Mouse (Mus musculus): ENCODE measurements at regions not wholly inside any gene's neighbourhood (a gene's known extent, or its start where the extent isn't known, plus 50 kb on each side); places are given as distances from the start of the nearest gene placed in this dataset.
A peak's percentile ranks its signal among the peaks of the same experiment; 100 is the strongest.

GRCm38 (mm10) chr10:83897558-83897957 is 174.9 kb downstream of the 1500009L16Rik start:
- Histone ChIP-seq H3K9me3 (no peaks in the 10 kb centered on the region), H3K9ac (no peak overlapping the region)
- ATAC-seq (ENCODE audit: extremely low read depth, insufficient number of reproducible peaks, low FRiP score, low TSS enrichment): no peak

DNA sequence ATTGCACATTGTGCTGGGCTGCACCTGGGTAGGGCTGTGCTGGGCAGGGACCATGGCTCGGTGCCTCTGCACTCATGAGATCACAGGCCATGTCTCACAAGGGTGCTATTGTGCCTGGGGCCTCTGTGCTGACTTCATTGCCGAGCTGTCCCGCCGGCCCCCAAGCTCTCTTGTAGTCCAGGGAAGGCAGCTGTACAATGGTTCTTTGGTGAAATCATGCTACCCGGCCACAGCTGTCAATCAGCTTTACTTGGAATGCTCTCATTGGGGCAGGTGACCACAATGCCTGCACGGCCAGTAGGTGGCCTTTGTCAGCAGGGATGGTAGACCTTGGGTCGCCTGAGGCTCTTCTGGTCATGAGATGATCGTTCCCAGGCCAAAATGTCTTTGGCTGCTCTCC is 184.1 kb downstream of the 1500009L16Rik start:
- no peak overlapping the region for H3K27ac ChIP-seq (replicated peaks)
- H3K4me1 ChIP-seq: no peaks in the 10 kb centered on the region
- H3K9me3 ChIP-seq: no peaks in the 10 kb centered on the region
- H3K9ac ChIP-seq: no peak overlapping the region
- H3K27me3 ChIP-seq (replicated peaks): no peaks in the 10 kb centered on the region
- H3K4me3 ChIP-seq: no peak overlapping the region
- H3K4me2 ChIP-seq: no peak overlapping the region
- 63% methylated on average over 8 of the region's 8 CpGs for WGBS
- ATAC-seq (ENCODE audit: extremely low read depth, insufficient number of reproducible peaks, low FRiP score, low TSS enrichment): no peak
- H3K36me3 ChIP-seq: no peaks in the 10 kb centered on the region

More at GRCm38 (mm10) chr10:83897558-83897957, 174.9 kb downstream of the 1500009L16Rik start:
- no peaks in the 10 kb centered on the region for H3K36me3 ChIP-seq
- no peaks in the 10 kb centered on the region for H3K27me3 ChIP-seq (replicated peaks)
- no peak overlapping the region; the same call in 1 of the 2 replicates for H3K27ac ChIP-seq (replicated peaks)
- H3K4me1 ChIP-seq: peaks cover 47% of the 10 kb centered on the region
- H3K4me3 ChIP-seq: no peak overlapping the region
- 77% methylated on average over 6 of the region's 6 CpGs for WGBS
- no peak overlapping the region for H3K4me2 ChIP-seq

DNA sequence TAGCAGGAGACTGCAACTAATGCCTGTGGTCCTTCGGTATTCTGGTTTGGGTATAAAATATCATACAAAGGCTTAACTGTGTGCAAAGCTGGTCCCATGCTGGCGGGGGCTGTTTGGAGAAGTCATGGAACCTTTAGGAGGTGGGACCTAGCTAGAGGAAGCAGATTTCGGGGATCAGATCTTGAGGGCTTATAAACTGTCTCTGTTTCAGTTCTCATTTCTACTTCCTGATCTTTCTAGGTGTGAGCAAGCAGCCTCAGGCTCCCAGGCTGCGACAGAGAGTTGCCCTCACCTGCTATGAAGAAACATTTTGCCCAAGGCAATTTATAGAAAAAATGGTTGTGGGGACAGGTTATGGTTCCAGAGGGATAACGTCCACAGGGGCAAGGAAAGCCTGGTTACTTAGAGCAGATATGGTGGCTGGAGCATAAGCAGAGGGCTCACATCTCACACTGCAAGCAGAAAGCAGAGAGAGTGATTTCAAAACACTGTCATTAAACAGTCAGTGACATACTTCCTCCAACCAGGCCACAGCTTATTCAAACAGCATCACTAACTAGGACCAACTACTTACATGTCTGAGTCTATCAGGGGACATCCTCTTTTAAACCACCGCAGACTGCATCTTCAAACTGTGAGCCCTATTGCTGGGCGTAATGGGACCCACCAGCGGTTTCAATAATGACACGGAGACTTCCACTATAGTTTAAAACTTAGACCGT is 188.1 kb downstream of the 1500009L16Rik start:
- WGBS: 86% methylated on average over 10 of the region's 10 CpGs
- H3K4me3 ChIP-seq: no peak overlapping the region
- no peak overlapping the region for H3K27ac ChIP-seq (replicated peaks)
- no peaks in the 10 kb centered on the region for H3K9me3 ChIP-seq
- ATAC-seq (ENCODE audit: extremely low read depth, insufficient number of reproducible peaks, low FRiP score, low TSS enrichment): no peak
- no peaks in the 10 kb centered on the region for H3K27me3 ChIP-seq (replicated peaks)
- H3K36me3 ChIP-seq: no peaks in the 10 kb centered on the region
- no peak overlapping the region for H3K4me2 ChIP-seq
- H3K4me1 ChIP-seq: peaks cover 9% of the 10 kb centered on the region
- no peak overlapping the region for H3K9ac ChIP-seq

DNA sequence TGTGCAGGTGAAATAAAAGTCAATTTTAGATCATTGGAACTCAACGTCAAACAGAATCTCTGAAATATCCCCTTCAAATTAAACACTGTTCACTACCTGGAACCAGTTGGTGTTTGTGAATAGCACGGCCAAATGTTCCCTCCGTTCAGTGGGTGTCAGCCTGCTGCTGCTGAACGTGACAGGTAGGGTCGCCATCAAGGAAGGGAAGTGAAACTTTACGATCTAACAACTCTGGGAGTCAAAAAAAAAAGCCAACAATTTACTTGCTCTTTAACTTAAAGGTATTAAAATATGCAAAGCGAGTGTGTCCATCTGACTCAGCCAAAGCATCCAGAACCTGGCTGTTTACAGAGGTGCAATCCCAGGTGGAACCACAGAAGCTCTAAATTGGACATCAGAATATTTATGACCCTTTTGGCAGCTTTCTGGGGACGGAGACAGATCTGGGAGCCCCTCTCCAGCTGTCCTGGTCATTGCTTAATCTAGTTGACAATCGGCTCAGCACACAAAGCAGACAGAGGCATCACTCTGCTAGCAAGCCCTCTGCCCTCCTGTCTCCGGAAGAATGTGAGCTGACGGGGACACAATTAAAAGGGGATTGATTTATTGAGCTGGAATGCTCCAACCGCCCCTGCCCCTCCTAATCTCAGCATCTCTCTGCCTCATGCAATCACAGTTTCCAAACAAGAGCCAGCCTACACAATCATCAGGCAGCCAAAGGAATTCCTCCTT is 191.9 kb downstream of the 1500009L16Rik start:
- Histone ChIP-seq H3K9me3 (no peaks in the 10 kb centered on the region), H3K4me3 (no peak overlapping the region), H3K36me3 (no peaks in the 10 kb centered on the region), H3K9ac (no peak overlapping the region), H3K4me2 (no peak overlapping the region), H3K27ac (replicated peaks) (no peak overlapping the region), H3K27me3 (replicated peaks) (no peaks in the 10 kb centered on the region), H3K4me1 (peaks cover 11% of the 10 kb centered on the region)
- WGBS: 54% methylated on average over 12 of the region's 12 CpGs
- ATAC-seq (ENCODE audit: extremely low read depth, insufficient number of reproducible peaks, low FRiP score, low TSS enrichment): no peak

DNA sequence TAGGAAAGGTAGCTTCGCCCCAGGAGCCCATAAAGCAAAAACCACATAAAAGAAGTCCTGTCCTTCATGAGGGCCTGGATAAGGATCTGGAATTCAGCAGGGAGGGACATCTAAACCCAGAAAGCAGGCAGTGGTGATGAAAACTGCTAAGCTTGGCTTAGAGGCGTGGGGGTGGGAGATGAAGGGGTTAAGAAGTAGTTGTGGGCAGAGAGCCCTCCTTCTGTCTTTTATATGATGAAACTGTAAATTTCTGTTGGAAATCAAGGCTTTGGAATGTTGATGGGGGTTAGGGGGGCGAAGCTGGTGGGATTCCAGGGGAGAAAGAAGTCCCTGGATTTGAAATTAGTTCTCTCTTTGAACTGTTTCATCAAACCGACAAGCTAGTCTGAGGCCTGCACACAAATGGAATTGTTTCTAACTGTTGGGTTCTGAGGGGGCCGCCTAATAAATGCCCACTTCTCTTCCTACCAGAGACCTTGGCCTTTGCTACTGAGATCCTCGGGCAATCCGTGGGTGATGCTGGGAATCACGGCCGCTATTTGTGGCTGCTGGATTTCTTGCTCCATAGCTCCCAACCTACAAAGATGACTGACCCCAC is 192.6 kb downstream of the 1500009L16Rik start:
- no peak overlapping the region for H3K4me3 ChIP-seq
- H3K27ac ChIP-seq (replicated peaks): peak overlapping the region; percentile 32; the same call in 1 of the 2 replicates
- 62% methylated on average over 9 of the region's 9 CpGs for WGBS
- no peak for ATAC-seq (ENCODE audit: extremely low read depth, insufficient number of reproducible peaks, low FRiP score, low TSS enrichment)
- H3K4me1 ChIP-seq: peaks cover 11% of the 10 kb centered on the region
- no peaks in the 10 kb centered on the region for H3K27me3 ChIP-seq (replicated peaks)
- no peak overlapping the region for H3K9ac ChIP-seq
- no peaks in the 10 kb centered on the region for H3K9me3 ChIP-seq
- H3K4me2 ChIP-seq: no peak overlapping the region
- H3K36me3 ChIP-seq: no peaks in the 10 kb centered on the region

DNA sequence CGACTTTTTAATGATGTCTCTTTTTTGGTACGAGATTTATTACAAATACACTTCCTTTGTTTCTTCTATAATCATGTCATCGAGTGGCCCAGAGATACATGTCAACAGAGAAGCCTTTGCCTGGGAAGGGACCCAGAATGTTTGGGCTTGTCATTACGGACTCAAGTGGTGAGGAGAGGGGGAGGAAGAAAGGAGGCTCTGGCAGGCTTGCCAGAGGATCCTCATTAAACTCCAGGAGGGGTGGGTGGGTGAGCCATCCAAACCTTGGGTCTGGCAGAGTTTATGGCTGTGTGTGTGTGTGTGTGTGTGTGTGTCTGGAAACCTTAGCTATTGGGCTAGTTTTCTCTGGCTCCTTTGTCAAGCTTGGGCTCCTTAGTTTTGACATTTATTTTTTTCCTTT is 204.3 kb downstream of the 1500009L16Rik start:
- 51% methylated on average over 4 of the region's 4 CpGs for WGBS

GRCm38 (mm10) chr10:83927554-83927953 is 204.9 kb downstream of the 1500009L16Rik start:
- H3K9ac ChIP-seq: no peak overlapping the region
- peaks cover 5% of the 10 kb centered on the region; the same call in 1 of the 2 replicates for H3K4me1 ChIP-seq
- H3K36me3 ChIP-seq: no peaks in the 10 kb centered on the region
- H3K4me2 ChIP-seq: no peak overlapping the region
- WGBS: 68% methylated on average over 2 of the region's 2 CpGs
- no peaks in the 10 kb centered on the region for H3K27me3 ChIP-seq (replicated peaks)
- no peak overlapping the region for H3K4me3 ChIP-seq
- no peak for ATAC-seq (ENCODE audit: extremely low read depth, insufficient number of reproducible peaks, low FRiP score, low TSS enrichment)
- H3K9me3 ChIP-seq: no peaks in the 10 kb centered on the region
- no peak overlapping the region; the same call in 1 of the 2 replicates for H3K27ac ChIP-seq (replicated peaks)

More for the DNA sequence above, 204.3 kb downstream of the 1500009L16Rik start:
- Histone ChIP-seq H3K27me3 (replicated peaks) (no peaks in the 10 kb centered on the region), H3K9ac (no peak overlapping the region), H3K9me3 (no peaks in the 10 kb centered on the region), H3K4me3 (no peak overlapping the region), H3K4me1 (peaks cover 5% of the 10 kb centered on the region; the same call in 1 of the 2 replicates), H3K36me3 (no peaks in the 10 kb centered on the region), H3K4me2 (no peak overlapping the region), H3K27ac (replicated peaks) (no peak overlapping the region; the same call in 1 of the 2 replicates)
- no peak for ATAC-seq (ENCODE audit: extremely low read depth, insufficient number of reproducible peaks, low FRiP score, low TSS enrichment)

DNA sequence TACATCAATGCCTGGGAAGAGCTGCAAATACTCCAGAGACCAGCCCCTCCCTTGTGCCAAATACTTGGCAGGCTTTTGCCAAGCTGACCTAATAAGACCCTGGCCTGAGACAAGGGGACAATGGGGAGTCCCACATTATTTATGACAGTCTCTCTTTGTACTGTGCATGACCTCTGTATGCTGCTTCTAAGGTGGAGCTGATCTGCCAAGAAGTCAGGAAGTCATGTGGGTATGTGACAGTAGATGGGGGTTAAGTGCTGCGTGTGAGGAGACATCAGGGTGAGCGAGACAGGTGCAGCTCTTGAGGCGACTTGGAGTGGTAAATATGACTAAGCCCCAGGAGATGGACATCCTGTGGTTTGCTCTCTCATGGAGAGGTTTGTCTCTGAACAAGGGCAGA is 209.1 kb downstream of the 1500009L16Rik start:
- Histone ChIP-seq H3K27me3 (replicated peaks) (no peaks in the 10 kb centered on the region), H3K9ac (no peak overlapping the region), H3K9me3 (no peaks in the 10 kb centered on the region), H3K4me3 (no peak overlapping the region), H3K27ac (replicated peaks) (no peak overlapping the region), H3K36me3 (no peaks in the 10 kb centered on the region), H3K4me2 (no peak overlapping the region), H3K4me1 (peaks cover 8% of the 10 kb centered on the region; the same call in 1 of the 2 replicates)
- ATAC-seq (ENCODE audit: extremely low read depth, insufficient number of reproducible peaks, low FRiP score, low TSS enrichment): no peak
- WGBS: 78% methylated on average over 3 of the region's 3 CpGs

DNA sequence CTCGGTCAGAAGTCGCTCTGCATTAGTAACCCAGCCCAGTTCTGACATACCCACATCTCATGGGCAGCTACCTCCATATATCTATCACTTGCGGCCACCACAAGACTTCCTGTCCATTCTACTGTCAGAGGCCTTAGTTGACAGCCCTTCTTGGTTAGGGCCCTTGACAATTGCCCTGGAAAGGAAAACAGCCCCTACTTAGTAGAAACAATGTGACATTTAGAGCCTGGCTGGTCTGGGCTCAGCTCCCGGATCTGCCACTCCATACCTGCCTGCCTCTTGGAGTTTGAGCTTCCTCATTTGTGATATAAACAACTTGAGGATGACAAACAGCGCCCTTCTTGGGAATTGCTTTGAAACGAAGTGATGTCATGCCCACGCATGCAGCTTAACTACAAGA is 210.5 kb downstream of the 1500009L16Rik start:
- Histone ChIP-seq H3K9ac (no peak overlapping the region), H3K4me1 (peaks cover 11% of the 10 kb centered on the region; the same call in 1 of the 2 replicates), H3K9me3 (no peaks in the 10 kb centered on the region), H3K27ac (replicated peaks) (no peak overlapping the region), H3K27me3 (replicated peaks) (no peaks in the 10 kb centered on the region), H3K36me3 (no peaks in the 10 kb centered on the region), H3K4me3 (no peak overlapping the region), H3K4me2 (no peak overlapping the region)
- no peak for ATAC-seq (ENCODE audit: extremely low read depth, insufficient number of reproducible peaks, low FRiP score, low TSS enrichment)
- WGBS: 68% methylated on average over 7 of the region's 7 CpGs

DNA sequence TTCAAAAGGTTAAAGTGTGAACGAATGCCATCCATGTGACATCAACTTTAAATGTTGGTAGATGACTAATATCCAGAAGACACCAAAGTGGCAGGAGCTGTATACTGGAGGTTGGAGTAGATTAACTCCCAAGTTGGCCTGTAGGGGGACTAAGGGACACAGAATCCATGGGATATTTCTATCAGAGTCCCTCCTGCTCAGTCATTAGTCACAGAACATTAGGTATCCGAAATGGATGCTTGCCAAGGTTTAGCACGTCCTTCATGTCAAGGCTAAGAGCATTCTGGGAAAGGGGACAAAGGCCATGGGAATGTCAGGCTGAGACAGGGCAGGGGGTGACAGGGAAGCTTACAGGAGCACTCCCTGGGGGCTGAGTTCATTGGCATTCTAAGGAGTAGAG is 211.8 kb downstream of the 1500009L16Rik start:
- no peaks in the 10 kb centered on the region for H3K9me3 ChIP-seq
- no peak overlapping the region for H3K27ac ChIP-seq (replicated peaks)
- H3K4me1 ChIP-seq: peaks cover 11% of the 10 kb centered on the region; the same call in 1 of the 2 replicates
- no peaks in the 10 kb centered on the region for H3K27me3 ChIP-seq (replicated peaks)
- H3K4me3 ChIP-seq: no peak overlapping the region
- ATAC-seq (ENCODE audit: extremely low read depth, insufficient number of reproducible peaks, low FRiP score, low TSS enrichment): no peak
- H3K9ac ChIP-seq: no peak overlapping the region
- 56% methylated on average over 3 of the region's 3 CpGs for WGBS
- H3K36me3 ChIP-seq: no peaks in the 10 kb centered on the region
- H3K4me2 ChIP-seq: no peak overlapping the region

DNA sequence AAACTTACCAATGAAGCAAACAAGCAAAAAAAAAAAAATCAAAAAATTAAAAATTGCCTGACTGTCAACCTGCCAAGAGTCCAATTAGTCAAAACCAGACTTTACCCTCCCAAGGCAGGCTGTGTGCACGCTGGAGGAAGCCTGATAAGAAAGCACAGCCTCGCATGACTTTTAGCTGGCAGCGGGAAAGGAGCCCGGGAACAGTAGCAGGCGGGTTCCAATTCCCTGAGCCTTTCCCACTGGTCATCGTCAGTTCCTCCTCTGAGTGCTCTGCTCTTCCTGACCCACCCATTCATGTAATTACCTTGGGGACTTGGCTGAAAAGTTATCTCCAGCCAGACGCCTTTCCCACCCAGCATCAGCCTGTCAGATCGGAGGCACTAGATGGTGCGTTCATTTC is 214.5 kb downstream of the 1500009L16Rik start:
- Histone ChIP-seq H3K9ac (no peak overlapping the region), H3K4me3 (no peak overlapping the region), H3K4me2 (no peak overlapping the region), H3K36me3 (no peaks in the 10 kb centered on the region), H3K27ac (replicated peaks) (no peak overlapping the region), H3K4me1 (peaks cover 14% of the 10 kb centered on the region), H3K27me3 (replicated peaks) (no peaks in the 10 kb centered on the region), H3K9me3 (no peaks in the 10 kb centered on the region)
- 16% methylated on average over 9 of the region's 9 CpGs for WGBS
- no peak for ATAC-seq (ENCODE audit: extremely low read depth, insufficient number of reproducible peaks, low FRiP score, low TSS enrichment)
